Mouse (Mus musculus) hindbrain, embryonic 15.5 days (tissue): ENCODE measurements around the gene Tm9sf1. TPM values are rescaled to one million over a fixed set of nuclear protein-coding genes. Genes with fewer than 3 reads are reported as not detected.

Source experiments
- ATAC-seq: fragments of 200-750 bp; cut with Nextera tagmentation; 2 replicates; pipeline ENCODE4 v1.8.0; 2017; ENCODE audit warnings: low read depth, moderate number of reproducible peaks, moderate TSS enrichment; ENCODE audit not compliant: low FRiP score
- H3K27ac ChIP-seq: fragments of 300-500 bp; sonication (generic); replicated peaks from 2 replicates; pipeline ENCODE4 v1.5.1; 2015; ENCODE audit warnings: mild to moderate bottlenecking, inconsistent platforms
- H3K27me3 ChIP-seq: fragments of 300-500 bp; sonication (generic); 2 replicates; pipeline ENCODE4 v1.6.1; 2015; ENCODE audit warnings: control low read depth, inconsistent platforms
- H3K36me3 ChIP-seq: fragments of 300-500 bp; sonication (generic); 2 replicates; pipeline ENCODE4 v1.6.1; 2015; ENCODE audit warnings: control low read depth, inconsistent platforms
- H3K4me1 ChIP-seq: fragments of 300-500 bp; sonication (generic); replicated peaks from 2 replicates; pipeline ENCODE4 v1.6.1; 2015; ENCODE audit warnings: control low read depth, inconsistent platforms
- H3K4me2 ChIP-seq: fragments of 300-500 bp; sonication (generic); 2 replicates; pipeline ENCODE4 v1.6.1; 2015; ENCODE audit warnings: moderate library complexity, mild to moderate bottlenecking, inconsistent platforms
- H3K4me3 ChIP-seq: fragments of 300-500 bp; sonication (generic); 2 replicates; pipeline ENCODE4 v1.5.1; 2015; ENCODE audit warnings: mild to moderate bottlenecking, inconsistent platforms
- H3K9ac ChIP-seq: fragments of 300-500 bp; sonication (generic); 2 replicates; pipeline ENCODE4 v1.6.1; 2015; ENCODE audit warnings: inconsistent platforms
- H3K9me3 ChIP-seq: fragments of 300-500 bp; sonication (generic); 2 replicates; pipeline ENCODE4 v1.6.1; 2016; ENCODE audit warnings: control low read depth, inconsistent platforms
- WGBS: fragments of 180-500 bp; shearing (Covaris S2); methylation state at CpG from one replicate; pipeline ENCODE4 v1.1.7; 2015; 5-methylcytosine and 5-hydroxymethylcytosine counted together
- polyA plus RNA-seq: library from polyadenylated mRNA; unstranded; fragments of >200 nt; fragmentation: Nextera tagmentation; extraction: Ambion mirVana; gene quantifications from 2 replicates; pipeline ENCODE4 v1.2.1, GENCODE M21; 2015

Gene Tm9sf1
- polyA plus RNA-seq = 63.4 and 64.6 TPM in 2 replicates

DNA sequence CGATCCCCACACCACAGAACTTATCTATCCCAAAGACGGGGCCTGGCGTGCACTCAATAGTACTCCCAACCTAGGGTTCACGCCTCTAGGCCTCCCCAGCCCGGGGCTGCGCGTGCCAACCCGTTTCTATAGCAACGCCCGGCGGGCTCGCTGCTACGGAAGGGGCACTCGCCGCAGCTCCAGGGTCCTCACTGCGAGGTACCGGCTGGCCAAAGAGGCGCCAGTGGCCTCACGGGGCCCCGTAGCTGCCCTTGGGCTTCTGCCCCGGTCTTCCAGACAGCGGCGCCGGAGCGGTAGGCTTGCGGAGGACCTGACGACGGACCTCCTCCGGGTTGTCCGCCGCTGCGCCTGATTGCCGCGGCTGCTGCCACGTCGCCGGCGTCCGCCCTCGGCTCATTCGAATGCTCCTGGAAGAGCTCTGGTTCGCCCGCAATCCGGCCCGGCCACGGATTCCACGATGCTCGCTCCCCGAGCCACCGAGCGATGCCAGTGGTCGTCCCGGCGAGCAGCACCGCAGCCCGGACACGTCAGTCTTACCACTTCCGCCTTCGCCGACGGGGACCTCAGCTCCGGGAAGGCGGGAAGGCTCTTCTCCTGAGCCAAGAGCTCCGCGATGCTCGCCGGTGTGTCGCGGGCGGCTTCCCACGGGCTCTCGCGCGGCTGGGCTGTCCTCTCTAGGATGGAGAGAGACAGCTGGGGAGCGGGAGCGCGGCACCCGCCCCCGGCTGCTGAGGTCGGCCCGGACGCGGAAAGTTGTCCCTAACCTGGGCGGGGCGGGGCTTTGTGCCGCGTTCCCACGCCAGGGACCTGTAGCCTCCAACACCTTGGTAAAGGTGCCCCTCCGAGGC lies at the start of gene Tm9sf1:
Tm9sf1 (minus strand) TSS at position 747 of the 848 bp plus-strand sequence.
- under 1% methylated on average over 89 of the region's 89 CpGs for WGBS
- H3K27me3 ChIP-seq = no peaks in the 10 kb centered on the region
- H3K9me3 ChIP-seq = no peaks in the 10 kb centered on the region
- H3K4me1 ChIP-seq = peaks cover 28% of the 10 kb centered on the region
- peak; percentile 91 for ATAC-seq
- H3K27ac ChIP-seq = peak within 1 kb of the TSS; percentile 97
- peak within 1 kb of the TSS; percentile 81 for H3K4me2 ChIP-seq
- H3K9ac ChIP-seq = peak within 1 kb of the TSS; percentile 92
- H3K36me3 ChIP-seq = peaks cover 20% of the 10 kb centered on the region
- peak within 1 kb of the TSS; percentile 82 for H3K4me3 ChIP-seq

DNA sequence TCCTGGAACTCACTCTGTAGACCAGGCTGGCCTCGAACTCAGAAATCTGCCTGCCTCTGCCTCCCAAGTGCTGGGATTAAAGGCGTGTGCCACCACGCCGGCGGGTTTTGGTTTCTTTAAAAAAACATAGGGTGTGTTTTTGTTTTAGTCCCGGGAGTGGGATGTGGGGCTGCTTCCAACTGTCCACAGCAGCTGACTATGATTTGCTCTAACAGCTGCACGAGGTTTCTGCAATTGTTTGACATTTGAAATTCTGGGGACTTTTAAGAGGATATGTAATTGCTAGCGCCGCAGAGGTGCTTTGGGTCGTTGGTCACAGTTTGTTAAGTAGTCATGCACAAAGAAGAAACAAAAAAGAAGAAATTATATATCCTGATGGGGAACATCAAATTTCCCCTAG lies 45.8 kb upstream of the Tm9sf1 start:
- Histone ChIP-seq H3K4me1 (no peaks in the 10 kb centered on the region), H3K36me3 (no peaks in the 10 kb centered on the region), H3K27me3 (no peaks in the 10 kb centered on the region), H3K4me3 (no peak overlapping the region), H3K9ac (no peak overlapping the region), H3K4me2 (no peak overlapping the region), H3K27ac (no peak overlapping the region), H3K9me3 (no peaks in the 10 kb centered on the region)
- WGBS = 83% methylated on average over 10 of the region's 10 CpGs
- ATAC-seq = no peak

DNA sequence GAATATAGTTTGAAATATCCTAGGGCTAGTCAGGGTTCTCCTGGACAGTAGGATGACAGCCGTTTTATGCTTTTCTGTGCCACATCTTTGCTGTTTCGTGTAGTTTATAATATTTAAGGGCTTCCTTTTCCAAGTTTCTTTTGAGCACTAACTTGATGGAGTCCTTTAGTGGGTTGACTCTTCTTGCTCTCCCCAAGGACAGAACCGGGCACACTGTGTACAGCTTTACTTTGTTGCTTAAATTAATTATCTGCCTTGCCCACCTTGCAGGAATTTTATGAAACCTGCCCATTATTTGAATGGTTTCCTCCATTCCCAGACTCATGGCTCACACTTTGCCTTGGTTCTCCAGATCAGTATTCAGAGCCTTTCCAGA lies 38.5 kb upstream of the Tm9sf1 start:
- Histone ChIP-seq H3K27me3 (no peaks in the 10 kb centered on the region), H3K4me3 (peak overlapping the region; percentile 78), H3K9me3 (no peaks in the 10 kb centered on the region), H3K4me1 (peaks cover 13% of the 10 kb centered on the region), H3K4me2 (peak overlapping the region; percentile 90), H3K27ac (peak overlapping the region; percentile 81), H3K36me3 (peaks cover 26% of the 10 kb centered on the region), H3K9ac (peak overlapping the region; percentile 38)
- WGBS = 12% methylated on average over 3 of the region's 3 CpGs
- ATAC-seq = no peak; the same call in 1 of the 2 replicates

DNA sequence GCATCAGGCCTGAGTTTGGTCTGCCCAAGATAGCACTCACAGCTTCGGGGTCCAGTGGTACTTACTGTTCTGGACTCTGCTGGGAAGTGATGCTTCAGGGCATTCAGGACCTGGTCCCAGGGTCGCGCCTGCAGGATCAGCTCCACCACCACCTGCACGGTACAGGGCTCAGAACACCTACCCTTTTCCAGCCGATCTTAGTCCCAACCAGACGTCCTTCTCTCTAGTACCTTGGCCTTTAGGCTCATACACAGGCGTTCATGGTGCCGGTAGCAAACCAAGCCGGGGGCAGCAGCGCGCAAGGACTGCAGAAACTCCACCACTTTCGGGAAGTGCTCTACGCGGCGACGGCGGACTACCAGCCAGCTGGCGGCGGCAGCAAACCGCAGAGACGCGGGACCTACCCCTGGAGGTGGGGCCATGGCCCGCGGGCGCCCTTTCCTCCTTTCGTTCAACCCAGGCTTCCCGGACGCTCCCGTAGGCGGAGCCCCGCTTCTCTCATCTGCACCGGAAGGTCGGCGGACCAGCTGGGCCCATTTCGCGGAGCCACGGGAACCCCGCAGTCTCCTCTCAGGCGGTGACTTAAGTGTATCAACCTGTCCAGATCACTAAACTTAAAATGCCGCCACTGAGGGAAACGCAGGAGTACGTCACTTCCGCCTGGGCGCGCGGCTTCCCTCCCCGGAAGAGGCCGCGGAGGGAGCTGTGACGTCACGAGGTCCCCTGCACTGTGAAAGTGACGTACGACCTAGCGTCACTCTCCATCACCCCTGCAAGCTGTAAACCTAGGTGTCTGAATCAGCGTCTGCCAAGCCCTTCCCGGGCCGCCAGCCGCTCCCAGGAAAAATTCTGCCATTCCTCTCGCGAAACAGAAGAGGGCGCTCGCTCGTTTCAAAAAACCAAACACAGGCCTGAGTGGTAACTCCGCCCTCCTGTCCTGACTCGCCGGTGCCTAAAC lies 37.8 kb upstream of the Tm9sf1 start, which contains the start of gene Tinf2:
Tinf2 (minus strand) TSS at position 661 of the 958 bp plus-strand sequence.
- no peaks in the 10 kb centered on the region for H3K27me3 ChIP-seq
- WGBS = under 1% methylated on average over 66 of the region's 66 CpGs
- peak within 1 kb of the TSS; percentile 59 for H3K9ac ChIP-seq
- H3K4me3 ChIP-seq = peak within 1 kb of the TSS; percentile 78
- peaks cover 13% of the 10 kb centered on the region for H3K4me1 ChIP-seq
- peak within 1 kb of the TSS; percentile 81 for H3K27ac ChIP-seq
- H3K4me2 ChIP-seq = peak within 1 kb of the TSS; percentile 90
- no peaks in the 10 kb centered on the region for H3K9me3 ChIP-seq
- ATAC-seq = peak; percentile 99
- H3K36me3 ChIP-seq = peaks cover 32% of the 10 kb centered on the region

DNA sequence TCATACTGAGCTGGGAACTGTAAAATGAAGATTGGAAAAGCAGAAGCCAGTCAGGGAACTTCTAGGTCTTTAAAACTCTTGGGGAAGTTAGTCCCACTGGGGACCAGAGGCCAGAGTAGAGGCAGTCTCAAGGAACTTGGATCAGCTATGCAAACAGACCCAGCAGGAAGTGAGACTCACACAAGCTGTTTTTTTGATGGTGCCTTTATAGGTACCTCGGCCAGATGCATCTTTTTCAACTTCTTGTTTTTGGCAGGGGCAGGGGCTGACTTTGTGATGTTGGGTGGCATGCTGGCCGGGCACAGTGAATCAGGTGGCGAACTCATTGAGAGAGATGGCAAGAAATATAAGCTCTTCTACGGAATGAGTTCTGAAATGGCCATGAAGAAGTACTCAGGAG lies 34.0 kb upstream of the Tm9sf1 start:
- no peak overlapping the region for H3K4me2 ChIP-seq
- no peak overlapping the region for H3K4me3 ChIP-seq
- no peak overlapping the region for H3K27ac ChIP-seq
- H3K9ac ChIP-seq = no peak overlapping the region
- no peaks in the 10 kb centered on the region for H3K9me3 ChIP-seq
- peaks cover 18% of the 10 kb centered on the region for H3K4me1 ChIP-seq
- 93% methylated on average over 4 of the region's 4 CpGs for WGBS
- no peaks in the 10 kb centered on the region for H3K27me3 ChIP-seq
- ATAC-seq = no peak
- peaks cover 45% of the 10 kb centered on the region for H3K36me3 ChIP-seq

DNA sequence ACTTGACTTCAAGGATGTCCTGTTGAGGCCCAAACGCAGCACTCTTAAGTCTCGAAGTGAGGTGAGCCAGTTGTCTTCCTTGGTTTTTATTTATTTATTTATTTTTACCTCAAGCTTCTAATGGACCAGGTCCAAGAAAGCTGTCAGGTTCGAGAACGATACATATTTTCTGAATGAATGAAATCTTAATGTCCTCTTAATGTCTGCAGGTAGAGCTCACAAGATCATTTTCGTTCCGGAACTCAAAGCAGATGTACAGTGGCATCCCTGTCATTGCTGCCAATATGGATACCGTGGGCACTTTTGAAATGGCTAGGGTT lies 29.1 kb upstream of the Tm9sf1 start:
- H3K27me3 ChIP-seq = no peaks in the 10 kb centered on the region
- no peak for ATAC-seq
- peak overlapping the region; percentile 65 for H3K4me3 ChIP-seq
- no peaks in the 10 kb centered on the region for H3K9me3 ChIP-seq
- H3K9ac ChIP-seq = peak overlapping the region; percentile 45
- peak overlapping the region; percentile 65 for H3K4me2 ChIP-seq
- 88% methylated on average over 7 of the region's 7 CpGs for whole genome bisulfite sequencing
- H3K36me3 ChIP-seq = peaks cover 27% of the 10 kb centered on the region
- peak overlapping the region; percentile 93; the same call in 1 of the 2 replicates for H3K27ac ChIP-seq
- H3K4me1 ChIP-seq = peaks cover 28% of the 10 kb centered on the region

DNA sequence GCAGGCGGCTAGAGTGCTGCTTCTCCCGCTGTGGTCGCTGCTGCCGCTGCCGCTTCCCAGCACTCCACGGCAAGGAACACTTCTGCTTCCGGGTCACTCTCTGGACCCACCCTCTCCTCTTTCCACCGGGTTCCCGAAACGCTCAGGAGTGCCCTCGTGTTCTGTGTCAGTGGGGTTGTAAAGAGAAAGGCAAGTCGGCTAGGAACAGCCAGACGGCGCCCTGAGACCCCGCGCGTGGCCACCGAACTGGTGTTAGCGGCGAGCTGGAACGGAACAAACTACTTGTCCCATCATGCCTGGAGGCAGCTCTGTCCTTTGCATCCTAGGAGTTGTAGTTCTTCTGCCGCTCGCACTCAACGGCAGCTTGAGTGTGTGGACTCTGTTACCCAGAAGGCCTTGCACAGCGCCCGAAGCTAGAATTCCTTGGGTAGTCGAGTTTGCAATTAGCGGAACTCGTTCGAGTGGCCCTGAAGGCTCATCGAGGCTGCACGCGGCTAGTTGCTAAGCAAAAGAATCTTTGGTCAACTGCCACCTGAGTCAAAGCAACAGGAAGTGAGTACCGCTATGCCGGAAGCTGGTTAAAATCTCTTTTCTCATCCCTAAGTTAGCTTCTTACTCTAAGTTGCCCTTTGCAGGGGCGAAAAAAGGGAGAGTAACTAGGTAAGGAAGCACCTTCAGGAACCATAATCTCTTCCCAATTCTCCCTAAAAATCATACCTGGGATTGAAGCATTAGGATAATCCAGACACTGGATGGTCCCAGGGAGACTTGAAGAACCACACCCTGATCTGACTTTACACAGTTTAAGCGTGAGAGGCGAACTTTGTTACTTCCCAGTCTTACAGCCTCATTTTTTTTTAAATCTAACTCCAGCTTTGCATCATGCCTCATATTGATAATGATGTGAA lies 28.5 kb upstream of the Tm9sf1 start, which contains the start of the genes Gmpr2 and Nedd8:
Gmpr2 (plus strand) TSS at position 109 of the 908 bp plus-strand sequence.
Nedd8 (minus strand) TSS at position 292 of the 908 bp plus-strand sequence.
- H3K36me3 ChIP-seq = peaks cover 21% of the 10 kb centered on the region
- H3K9me3 ChIP-seq = no peaks in the 10 kb centered on the region
- no peaks in the 10 kb centered on the region for H3K27me3 ChIP-seq
- peak within 1 kb of the TSS; percentile 65 for H3K4me3 ChIP-seq
- peak within 1 kb of the TSS; percentile 65 for H3K4me2 ChIP-seq
- H3K9ac ChIP-seq = peak within 1 kb of the TSS; percentile 67
- WGBS = under 1% methylated on average over 38 of the region's 38 CpGs
- H3K4me1 ChIP-seq = peaks cover 28% of the 10 kb centered on the region
- ATAC-seq = peak; percentile 98
- H3K27ac ChIP-seq = peak within 1 kb of the TSS; percentile 93

DNA sequence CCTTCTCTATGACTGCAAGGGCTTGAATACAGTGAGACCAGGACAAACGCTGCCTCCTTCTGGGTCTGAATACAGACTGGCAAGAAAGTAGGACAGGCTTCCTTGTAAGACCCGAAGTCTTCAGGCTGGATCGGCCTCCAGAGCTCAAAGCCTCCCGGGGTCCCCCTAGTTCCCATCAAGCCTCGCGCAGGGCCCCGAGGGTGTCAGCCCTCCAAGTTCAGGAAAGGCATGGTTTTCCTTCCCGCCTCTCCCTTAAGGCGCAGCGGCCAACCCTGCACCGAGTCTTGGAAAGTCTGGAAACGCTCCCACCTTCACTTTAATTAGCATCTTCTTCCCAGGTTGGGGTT lies 27.9 kb upstream of the Tm9sf1 start:
- peak; percentile 63 for ATAC-seq
- peaks cover 28% of the 10 kb centered on the region for H3K4me1 ChIP-seq
- peaks cover 19% of the 10 kb centered on the region for H3K36me3 ChIP-seq
- peak overlapping the region; percentile 65 for H3K4me2 ChIP-seq
- no peaks in the 10 kb centered on the region for H3K9me3 ChIP-seq
- H3K27ac ChIP-seq = peak overlapping the region; percentile 93
- no peaks in the 10 kb centered on the region for H3K27me3 ChIP-seq
- H3K9ac ChIP-seq = peak overlapping the region; percentile 67
- WGBS = under 1% methylated on average over 12 of the region's 12 CpGs
- peak overlapping the region; percentile 65 for H3K4me3 ChIP-seq

DNA sequence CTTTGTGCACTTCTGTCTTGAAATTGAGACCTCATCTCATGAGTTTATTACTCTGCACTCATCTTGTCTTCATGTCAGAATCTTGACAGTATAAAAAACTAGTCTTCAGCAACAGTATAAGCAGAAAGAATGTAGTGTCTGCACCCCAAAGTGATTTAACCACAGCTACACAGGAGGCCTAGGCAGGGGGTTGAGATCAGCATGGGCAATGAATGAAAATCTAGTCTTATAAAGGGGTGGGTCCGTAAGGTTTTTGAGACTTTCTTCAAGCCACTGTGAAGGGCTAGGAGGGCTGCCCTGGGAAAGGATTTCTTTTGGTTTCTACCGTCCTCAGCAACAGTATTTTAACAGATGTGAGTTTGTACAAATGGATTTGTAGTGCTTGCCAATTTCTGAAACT lies 17.0 kb upstream of the Tm9sf1 start:
- Histone ChIP-seq H3K27ac (peak overlapping the region; percentile 87), H3K4me2 (peak overlapping the region; percentile 58), H3K27me3 (no peaks in the 10 kb centered on the region), H3K4me3 (peak overlapping the region; percentile 75), H3K4me1 (peaks cover 14% of the 10 kb centered on the region), H3K9ac (no peak overlapping the region), H3K9me3 (no peaks in the 10 kb centered on the region), H3K36me3 (peaks cover 35% of the 10 kb centered on the region)
- 35% methylated on average over 2 of the region's 2 CpGs for WGBS
- ATAC-seq = no peak; the same call in none of the 2 replicates

DNA sequence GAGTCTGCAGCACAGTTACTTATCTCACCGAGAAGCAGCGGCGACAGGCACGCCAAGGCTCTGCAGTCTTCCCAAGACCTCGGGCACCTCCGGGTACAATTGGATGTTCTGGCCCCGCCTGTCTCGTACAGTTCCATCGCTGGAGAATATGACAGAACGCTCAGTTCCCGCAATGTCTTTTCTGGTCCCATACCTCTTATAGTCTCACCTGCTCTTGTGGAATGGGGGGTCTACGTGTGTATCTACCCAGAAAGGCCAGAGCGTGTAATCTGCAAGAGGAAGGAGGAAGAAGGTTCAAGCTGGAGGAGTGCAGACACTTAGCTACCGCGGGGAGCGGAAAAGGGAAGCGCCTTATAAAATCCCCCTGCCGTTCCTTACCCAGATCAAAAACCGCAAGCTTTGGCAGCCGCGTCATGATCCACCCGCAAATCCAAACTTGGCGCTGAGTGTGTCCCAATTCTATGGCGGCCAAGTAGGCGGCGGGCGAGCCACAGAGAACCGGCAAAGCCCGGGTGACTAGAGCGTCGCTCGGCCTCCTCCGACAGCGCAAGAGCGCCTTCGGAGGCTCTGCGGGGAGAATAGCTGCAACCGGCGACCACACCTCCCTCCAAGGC lies 16.5 kb upstream of the Tm9sf1 start, which contains the start of gene Mdp1:
Mdp1 (minus strand) TSS at position 549 of the 614 bp plus-strand sequence.
- Histone ChIP-seq H3K4me1 (peaks cover 14% of the 10 kb centered on the region), H3K9ac (peak within 1 kb of the TSS; percentile 69), H3K27me3 (no peaks in the 10 kb centered on the region), H3K4me3 (peak within 1 kb of the TSS; percentile 75), H3K27ac (peak within 1 kb of the TSS; percentile 87), H3K4me2 (peak within 1 kb of the TSS; percentile 58), H3K9me3 (no peaks in the 10 kb centered on the region), H3K36me3 (peaks cover 35% of the 10 kb centered on the region)
- WGBS = under 1% methylated on average over 39 of the region's 39 CpGs
- peak; percentile 96 for ATAC-seq
